Mouse (Mus musculus): ENCODE measurements around the gene Arntl. TPM values are rescaled to one million over a fixed set of nuclear protein-coding genes. Genes with fewer than 3 reads are reported as not detected.
"Not testable (repeated sequence)": the region's sequence is repeated elsewhere in the genome, so short reads cannot be mapped to it uniquely, and the experiment has no call there.

Gene Arntl
- total RNA-seq, 2 experiments from 2014 or later = 29.9 to 33.2 TPM

DNA sequence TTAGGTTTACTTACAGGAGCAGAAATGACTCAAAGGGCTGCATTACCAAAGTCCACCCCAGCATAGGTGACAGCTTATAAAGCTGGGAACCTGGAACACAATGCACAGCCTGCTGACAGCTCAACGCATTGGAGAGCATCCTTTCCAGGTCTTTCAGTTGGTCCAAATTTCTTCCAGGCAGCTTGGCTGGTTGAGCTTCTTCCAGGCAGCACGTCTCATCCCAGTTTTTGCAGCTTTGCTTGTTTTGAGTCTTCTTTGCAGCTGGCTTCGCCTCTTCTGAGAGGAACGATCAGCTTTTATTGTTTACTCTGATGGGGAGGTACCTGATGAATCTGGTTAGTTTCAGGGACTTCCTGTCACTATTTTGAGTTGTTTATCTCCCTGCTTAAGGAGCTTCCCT, 39.2 kb downstream of the Arntl start:
- intact Hi-C loops (cut with DNase I) = no loop called here

DNA sequence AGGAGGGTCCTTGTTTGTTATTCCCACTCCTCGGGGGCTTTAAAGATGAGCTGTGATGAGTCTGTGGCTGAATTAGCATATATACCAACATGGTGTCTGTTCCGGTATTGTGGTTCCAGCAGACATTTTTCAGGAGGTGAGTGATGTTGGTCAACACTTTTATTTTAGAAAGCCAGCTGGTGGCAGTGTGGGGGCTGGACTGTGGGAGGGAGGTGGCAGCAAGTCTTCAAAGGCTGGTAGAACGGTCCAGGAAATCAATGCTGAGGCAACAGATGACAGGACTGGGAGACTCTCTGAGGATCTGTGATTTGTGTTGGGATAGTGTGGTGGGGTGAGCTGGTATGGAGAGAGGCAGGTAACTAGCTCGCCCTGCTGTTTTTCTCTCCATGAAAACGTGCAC, 39.9 kb downstream of the Arntl start:
- intact Hi-C loops (cut with DNase I) = no loop called here
- peak in 1 of 2 experiments; percentile 52 for DNase-seq (ENCODE audit: low spot score in 2 of 2)

More for the DNA sequence above, 39.2 kb downstream of the Arntl start:
- no peak for DNase-seq (ENCODE audit: low spot score in 2 of 2)

DNA sequence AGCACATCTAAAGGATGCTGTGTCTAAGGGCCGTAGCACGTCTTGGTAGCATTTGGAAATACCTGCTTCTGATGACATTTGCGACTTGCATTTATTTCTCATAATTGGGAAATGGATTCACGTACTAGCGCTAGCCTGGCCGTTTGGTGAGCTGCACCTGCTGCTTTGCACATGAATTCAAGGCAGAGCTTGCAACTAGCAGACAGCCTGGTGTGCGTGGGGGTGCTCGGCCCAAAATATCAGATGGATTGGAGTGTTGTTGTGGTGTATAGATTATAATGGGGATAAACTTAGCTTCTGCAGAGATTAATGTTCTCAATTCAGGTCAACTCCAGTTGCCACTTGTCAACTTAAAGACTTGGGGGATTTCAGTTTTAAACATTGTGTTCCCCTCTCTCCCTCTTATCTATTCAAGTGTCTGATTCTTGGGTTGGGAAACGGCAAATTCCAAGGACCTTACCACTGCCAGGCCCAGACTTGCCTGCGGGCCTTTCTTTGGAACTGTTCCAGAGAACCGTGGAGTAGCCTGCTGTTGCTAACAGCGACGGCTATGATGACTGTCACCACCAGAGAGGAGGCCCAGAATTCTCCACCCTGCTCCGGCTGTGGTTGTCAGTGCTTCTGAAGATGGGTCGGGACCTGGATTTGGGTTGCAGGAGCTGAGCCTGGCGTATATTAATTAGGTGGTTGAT, 42.0 kb downstream of the Arntl start:
- peak; percentile 71 to 87 for DNase-seq (ENCODE audit: low spot score in 2 of 2)
- intact Hi-C loops (cut with DNase I) = loop anchor here (2.0 kb wide), 1 partner anchor 40 kb away; no protein-coding TSS in a partner anchor

DNA sequence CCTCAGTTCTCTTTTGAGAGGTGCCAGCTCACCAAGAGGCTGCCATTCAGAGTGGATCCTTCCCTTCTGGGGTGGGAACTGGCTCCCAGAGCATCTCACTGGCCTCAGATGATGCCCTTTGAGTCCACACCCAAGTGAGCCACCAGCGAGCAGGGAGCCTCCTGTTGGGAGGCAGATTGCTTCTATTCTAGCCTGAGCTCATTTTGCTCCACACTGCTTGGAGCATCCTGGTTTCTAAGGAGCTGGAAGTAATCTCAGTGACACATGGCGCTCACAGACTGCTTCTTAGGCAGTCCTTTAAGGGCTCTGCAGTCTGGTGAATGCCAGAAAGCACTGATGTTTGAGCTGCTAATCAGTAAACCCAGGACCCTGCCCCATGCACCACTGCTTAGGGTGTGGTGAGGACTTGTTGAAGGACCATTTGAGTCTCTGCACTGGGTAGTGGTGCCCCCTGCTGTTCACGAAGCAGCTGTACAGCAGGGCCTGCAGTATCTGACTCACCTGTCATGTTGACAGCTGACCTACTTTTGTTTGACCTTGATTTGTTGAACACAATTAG, 43.2 kb downstream of the Arntl start:
- intact Hi-C loops (cut with DNase I) = loop anchor here (5.0 kb wide), 1 partner anchor 108 kb away; no protein-coding TSS in a partner anchor
- peak; percentile 51 to 71 for DNase-seq (ENCODE audit: low spot score in 2 of 2)

DNA sequence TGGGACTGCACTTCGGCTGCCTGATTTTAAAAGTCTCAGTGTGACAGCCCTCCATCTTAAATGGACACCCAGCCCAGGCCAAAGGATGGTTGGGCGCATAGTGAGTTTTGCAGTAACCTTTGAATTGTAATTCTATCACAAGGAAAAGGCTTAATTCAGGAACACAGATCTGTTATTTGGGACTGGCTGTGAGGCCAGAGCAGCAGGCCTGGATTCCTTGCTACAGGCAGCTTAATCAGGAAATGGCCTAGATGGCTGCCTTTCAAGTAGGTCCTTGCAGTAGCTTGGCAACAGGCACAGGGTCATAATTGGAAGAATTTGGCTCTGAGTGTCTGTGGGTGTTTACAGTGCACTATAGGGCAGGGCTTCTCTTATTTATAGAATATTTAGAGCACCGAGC, 43.7 kb downstream of the Arntl start:
- intact Hi-C loops (cut with DNase I) = loop anchor here (5.0 kb wide), 1 partner anchor 109 kb away; no protein-coding TSS in a partner anchor
- peak; percentile 27 to 63 for DNase-seq (ENCODE audit: low spot score in 2 of 2)

DNA sequence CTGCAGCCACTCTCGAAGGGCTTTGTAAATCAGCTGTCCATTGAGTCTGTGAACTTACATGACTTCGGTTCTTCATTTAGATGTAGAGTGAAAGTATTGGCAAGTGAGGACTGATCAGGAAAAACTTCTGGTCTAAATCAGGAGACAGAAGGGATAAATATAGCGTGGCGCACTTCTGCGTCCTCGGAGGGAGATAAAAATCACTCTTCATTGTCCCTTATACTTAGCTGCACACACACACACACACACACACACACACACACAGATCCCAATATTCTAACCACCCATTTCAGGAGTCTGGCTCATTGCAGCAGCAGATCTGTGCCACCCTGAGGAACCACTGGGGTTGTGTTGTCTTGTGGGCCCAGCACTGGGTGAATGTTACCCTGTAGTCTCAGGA, 44.3 kb downstream of the Arntl start:
- intact Hi-C loops (cut with DNase I) = loop anchor here (5.0 kb wide), 1 partner anchor 109 kb away; no protein-coding TSS in a partner anchor
- no peak for DNase-seq (ENCODE audit: low spot score in 2 of 2)

DNA sequence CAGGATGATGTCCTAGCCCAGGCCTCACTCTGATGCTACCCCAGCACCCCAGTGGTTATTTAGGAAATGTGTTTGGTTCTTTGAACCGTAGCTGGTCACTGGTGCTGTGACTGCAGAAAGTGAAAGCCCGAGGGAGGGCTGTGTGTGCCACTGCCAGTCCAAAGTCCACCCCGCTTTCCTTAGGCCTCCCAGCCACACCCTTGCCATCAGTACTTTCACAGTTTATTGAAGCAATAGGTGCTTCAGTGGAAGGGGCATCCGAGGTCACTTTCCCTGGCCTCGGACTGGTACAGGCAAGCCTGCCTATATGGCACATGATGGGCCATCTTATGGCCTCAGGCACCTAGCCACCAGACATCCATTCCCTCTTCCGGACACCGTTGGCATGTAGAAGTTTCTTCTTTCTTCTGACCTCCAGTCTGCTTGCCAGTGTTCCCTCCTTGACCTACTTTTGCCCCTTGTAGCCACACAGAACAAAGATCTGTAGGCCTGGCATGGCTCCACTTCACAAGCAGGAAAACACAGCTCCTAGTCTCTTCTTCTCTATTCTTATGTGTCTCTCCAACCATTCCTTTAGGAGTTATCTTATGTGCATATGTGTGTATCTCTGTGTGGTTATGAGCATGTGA, 46.6 kb downstream of the Arntl start:
- intact Hi-C loops (cut with DNase I) = loop anchor here (5.0 kb wide), 1 partner anchor 112 kb away; no protein-coding TSS in a partner anchor
- DNase-seq (ENCODE audit: low spot score in 2 of 2) = no peak

DNA sequence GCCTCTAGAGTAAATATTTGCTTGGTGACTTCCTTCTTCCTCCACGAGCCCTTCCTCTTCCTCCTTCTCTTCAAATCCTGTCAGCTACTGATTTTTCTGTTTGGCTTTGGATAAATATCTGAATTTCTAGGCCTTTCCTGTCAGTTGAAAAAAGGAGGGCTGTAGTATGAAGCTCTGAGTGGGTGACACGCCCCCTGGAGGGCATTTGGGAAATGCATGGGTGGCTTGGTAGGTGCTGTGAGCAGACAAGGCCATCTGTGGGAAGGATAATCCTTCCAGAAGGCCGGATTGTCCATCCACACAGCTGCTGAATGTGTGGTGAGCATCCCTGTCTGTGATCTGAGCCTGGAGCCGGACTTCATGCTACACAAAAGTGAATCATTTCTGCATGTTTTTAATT, 48.8 kb downstream of the Arntl start:
- intact Hi-C loops (cut with DNase I) = no loop called here
- DNase-seq (ENCODE audit: low spot score in 2 of 2) = peak; percentile 46 to 54

DNA sequence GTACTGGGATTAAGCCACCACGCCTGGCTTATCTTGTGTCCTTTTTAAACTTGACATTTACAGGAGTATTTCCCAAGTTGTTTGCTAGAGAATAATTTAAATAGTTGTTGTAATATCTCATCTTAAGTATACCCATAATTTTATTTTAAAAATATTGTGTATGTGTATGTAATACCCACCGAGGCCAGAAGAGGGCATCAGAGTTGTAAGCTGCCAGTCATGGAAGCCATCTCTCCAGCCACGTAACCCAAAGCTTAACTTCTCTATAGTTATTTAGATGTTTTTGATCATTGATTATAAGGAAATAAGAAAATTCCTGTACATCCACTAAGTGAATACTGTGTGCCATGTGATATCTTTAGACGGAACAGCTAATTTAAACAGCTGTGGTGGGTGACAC, 51.2 kb downstream of the Arntl start:
- intact Hi-C loops (cut with DNase I) = no loop called here
- no peak for DNase-seq (ENCODE audit: low spot score in 2 of 2)

DNA sequence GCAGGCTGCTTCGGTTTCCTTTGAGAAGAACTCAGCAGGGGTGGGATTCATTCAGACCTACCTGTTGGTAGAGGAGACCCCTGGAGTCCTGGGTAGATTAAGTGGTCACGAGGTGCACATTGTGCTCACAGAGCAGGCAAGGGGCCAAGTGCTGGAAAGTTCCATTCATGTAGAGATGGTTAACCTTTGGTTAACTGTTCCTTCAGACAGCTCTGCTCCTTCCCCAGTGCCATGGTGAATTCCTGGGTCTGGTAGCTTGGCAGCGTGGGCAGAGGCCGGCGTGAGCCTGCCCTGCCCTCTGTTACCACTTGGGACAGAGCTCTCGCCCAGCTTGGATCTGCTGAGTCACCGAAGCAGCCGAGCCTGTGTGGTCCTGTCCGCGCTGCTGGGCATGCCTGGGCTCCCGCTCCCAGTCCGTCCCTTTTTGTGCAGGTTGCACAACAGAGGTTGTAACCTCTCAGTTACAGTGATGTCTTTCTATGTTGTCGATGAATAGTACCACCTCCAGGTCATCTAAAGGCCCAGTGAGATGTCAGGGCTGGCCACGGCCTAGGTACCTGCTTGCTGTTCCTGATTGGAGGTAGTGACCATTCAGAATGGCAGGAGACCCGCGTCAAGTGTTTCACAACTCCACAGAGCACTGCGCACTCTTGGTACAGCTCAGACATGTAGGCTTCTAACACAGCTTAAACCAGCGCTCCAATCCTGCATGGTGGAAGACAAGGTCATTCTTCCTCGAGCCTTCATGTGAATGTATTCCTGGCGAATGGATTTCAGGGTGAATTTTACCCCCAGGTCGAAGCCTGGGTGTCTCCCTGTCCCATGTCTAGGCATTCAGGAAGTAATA, 53.3 kb downstream of the Arntl start:
- DNase-seq (ENCODE audit: low spot score in 2 of 2) = no peak
- intact Hi-C loops (cut with DNase I) = no loop called here

DNA sequence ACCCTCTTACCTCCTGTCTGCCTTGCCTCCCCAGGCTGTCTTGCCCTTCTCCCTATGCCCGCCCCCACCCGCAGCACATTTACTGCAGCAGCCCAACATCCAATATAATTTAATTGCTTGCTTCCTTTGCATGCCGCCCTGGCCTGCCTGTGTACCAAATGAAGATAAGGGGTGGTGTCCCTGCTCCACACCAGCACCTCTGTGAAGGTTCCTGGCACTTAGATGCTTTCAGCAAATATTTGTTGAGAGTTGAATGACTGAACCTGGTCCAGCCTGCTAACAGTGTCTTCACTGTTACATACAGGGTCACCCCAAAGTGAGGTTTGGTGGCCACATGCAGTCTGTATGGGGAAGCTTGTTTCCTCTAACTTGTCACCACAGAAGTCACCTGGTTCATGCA, 54.4 kb downstream of the Arntl start:
- intact Hi-C loops (cut with DNase I) = no loop called here
- DNase-seq (ENCODE audit: low spot score in 2 of 2) = no peak

DNA sequence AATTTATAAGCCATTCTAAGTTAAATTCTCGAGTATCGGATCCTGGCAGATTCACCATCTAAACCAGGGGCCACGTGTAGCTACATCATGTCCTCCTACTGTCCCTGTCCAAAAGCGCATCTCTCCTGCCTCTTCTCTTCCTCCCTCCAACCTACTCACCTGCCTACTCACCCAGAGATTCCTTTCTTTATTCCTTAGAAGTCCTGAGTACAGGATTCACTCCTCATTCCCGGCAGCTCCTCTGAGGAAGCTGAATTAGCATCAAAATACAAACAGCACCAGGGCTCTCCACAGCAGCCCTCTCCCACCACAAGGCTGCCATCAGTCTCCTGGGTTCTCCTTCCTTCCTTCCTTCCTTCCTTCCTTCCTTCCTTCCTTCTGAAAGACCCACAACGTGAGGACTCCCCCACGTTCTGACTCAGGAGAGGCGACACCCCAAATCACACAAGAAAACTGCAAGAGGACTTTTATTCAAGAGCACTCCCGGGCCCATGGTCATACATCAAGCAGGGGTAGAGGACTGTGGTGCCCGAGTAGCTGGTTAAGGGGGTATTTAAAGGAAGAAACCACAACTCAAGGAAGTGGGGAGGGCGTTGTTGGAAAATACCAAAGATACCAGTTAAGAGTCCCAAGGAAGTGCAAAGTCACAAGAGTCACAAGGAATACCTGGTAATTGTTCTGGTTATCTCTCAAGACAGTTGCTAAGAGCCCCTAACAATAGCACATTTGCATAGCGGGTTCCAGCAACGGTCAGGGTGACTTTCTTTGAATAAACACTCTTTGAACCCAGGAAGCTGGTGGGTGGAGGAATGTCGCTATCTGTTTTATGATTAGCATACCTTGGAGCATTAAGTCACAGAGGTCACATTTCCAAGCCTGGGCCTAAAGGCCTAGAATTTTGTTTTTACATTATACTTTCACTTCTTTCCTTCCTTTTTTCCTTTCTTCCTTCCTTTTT, 55.5 kb downstream of the Arntl start:
- intact Hi-C loops (cut with DNase I); DNase-seq (ENCODE audit: low spot score in 2 of 2): not testable (repeated sequence)

DNA sequence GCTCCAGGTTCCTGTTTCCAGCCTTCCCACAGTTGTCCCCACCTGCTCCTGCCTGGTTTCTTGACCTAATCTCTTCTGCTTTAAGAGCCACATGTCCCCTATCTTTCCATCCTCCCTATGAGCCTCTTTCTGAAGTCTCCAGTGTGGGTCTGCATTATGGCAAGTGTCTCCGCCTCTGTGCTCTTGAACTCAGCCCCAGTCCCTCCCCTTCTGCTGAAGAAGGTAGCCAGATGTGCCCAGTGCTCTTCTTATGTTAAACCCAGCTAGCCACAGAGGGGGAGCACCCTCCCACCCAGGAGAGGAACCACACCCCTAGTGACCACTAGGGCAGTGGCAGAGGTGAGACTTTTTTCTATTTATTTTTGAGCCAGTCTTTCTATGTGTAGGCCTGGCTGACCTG, 56.7 kb downstream of the Arntl start:
- DNase-seq (ENCODE audit: low spot score in 2 of 2) = no peak
- intact Hi-C loops (cut with DNase I) = no loop called here

DNA sequence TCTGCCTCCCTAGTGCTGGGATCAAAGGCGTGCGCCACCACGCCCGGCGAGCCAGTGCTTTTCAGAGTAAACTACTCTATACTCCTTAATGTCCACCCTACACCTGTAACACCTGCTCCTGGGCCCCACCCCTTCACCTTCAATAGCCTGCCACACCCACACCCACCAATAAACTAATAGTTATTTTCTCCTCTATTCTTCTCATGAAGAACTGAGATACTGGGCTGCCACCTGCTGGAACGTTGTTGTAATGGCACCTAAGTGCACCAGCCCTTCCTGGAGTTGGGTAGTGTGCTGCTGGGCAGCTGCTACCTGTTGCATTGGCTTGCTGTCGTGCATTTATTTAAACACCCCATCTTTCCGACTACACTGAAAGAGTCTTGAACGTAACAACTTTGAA, 61.0 kb downstream of the Arntl start:
- peak; percentile 73 to 76 for DNase-seq (ENCODE audit: low spot score in 2 of 2)
- intact Hi-C loops (cut with DNase I) = loop anchor here (1.0 kb wide), 1 partner anchor 125 kb away; no protein-coding TSS in a partner anchor

DNA sequence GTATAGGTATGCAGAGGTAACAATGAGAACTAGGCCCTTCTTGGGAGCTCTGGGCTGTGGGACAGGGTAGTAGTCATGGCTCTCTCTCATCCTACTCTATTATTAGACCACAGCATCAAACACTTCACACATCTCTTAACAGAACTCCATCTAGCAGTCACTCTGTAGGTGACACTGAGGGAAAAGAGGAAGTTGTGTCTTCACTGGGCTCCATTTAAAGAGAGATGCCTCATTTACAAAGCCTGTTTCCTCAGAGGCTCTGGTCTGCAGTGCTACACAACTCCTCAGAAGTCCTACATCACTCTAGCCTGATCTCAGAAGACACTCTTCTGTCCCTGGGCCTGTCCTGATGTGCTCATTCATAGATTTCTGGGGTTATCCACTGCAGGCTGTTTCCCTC, 61.8 kb downstream of the Arntl start:
- no peak for DNase-seq (ENCODE audit: low spot score in 2 of 2)
- intact Hi-C loops (cut with DNase I) = no loop called here

DNA sequence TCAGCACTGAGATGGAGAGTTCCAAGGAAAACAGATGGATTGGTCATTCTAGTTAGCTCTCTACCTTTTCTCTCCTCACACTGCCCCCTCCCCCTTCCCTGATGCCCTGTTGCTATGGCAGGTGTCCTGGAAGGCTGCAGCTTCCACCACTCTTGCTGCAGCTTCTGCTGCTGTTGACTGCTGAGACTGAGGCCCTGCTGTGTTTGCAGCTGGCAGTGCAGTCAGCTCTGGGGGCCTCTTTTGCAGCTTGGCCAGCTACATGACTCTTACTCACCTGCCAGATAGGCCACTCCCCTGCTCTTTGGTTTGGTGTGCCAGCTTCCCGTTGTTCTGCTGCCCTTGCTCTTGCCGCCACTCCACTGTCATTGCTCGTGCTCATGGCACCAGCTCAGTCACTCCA, 62.7 kb downstream of the Arntl start:
- intact Hi-C loops (cut with DNase I) = no loop called here
- no peak for DNase-seq (ENCODE audit: low spot score in 2 of 2)

DNA sequence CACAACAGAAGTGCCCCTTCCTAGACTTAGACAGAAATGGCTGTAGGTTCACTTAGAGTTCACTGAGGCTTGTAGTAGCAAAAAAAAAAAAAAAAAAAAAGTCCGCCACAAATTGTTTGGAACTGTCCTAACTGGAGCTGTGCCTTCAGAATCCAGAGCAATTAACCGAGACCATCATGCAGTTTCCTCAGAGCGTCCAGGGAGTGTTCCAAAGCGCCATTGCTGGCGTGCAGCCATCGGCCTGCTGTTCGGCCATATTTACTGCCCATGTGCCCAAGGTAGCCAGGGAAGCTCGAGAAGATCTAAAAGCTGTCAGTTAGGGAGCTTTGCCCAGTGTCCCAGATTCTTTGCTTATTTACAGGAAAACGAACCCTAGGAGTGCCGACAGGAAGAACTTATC, 63.3 kb downstream of the Arntl start:
- intact Hi-C loops (cut with DNase I) = no loop called here
- DNase-seq (ENCODE audit: low spot score in 2 of 2) = peak in 1 of 2 experiments; percentile 30

DNA sequence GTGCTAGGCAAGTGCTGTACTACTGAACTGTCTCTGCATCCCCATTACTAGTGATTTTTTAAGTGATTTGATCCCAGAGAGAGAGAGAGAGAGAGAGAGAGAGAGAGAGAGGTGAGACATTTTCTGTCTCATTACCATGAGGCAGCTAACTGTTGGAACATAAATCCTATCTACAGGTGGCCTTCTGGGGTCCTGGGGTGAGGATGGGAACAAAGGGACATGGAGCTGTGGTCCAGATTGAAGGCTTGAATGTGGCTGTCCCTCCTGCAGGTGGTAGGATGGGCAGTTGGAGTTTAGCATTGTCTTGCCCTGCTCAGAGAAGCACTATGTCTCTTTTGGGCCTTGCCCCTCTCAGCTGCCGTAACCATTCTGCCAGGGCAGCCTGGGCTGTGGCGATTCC, 63.7 kb downstream of the Arntl start:
- DNase-seq (ENCODE audit: low spot score in 2 of 2) = no peak
- intact Hi-C loops (cut with DNase I) = no loop called here
